Mouse (Mus musculus) embryo, embryonic 11 days (tissue): ENCODE data around the gene Il17ra.

Experiments
- DNase-seq: peaks from one replicate; pipeline ENCODE4 v3.0.0-alpha.2; 2015

Il17ra gene

DNA sequence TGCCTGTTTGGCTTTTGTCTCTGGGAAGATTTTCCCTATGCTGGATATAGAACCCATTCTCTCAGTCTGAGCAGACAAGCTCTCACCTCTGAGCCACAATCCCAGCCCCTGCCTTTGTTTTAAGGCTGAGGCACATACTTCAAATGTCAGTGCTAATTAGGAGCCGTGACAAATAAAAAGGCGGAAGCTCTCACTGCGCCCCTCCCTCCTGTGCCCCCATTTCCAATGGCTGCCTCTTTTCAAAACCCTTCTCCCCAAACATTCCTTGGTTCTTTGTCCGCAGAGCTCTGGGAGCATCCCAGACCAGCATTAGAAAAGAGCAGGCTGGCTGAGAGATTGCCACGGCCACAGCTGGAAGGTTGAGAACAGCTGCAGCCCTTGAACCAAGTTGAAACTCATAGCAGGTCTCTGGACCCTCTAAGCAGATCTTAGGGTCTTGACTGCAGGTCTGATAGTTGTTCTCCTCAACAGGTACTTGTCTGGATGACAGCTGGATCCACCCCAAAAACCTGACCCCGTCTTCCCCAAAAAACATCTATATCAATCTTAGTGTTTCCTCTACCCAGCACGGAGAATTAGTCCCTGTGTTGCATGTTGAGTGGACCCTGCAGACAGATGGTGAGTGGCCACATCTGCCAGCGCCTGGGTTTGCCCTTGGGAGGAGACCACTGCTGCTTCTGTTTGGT lies 9.6 kb downstream of the Il17ra start:
- DNase-seq = peak; percentile 36

DNA sequence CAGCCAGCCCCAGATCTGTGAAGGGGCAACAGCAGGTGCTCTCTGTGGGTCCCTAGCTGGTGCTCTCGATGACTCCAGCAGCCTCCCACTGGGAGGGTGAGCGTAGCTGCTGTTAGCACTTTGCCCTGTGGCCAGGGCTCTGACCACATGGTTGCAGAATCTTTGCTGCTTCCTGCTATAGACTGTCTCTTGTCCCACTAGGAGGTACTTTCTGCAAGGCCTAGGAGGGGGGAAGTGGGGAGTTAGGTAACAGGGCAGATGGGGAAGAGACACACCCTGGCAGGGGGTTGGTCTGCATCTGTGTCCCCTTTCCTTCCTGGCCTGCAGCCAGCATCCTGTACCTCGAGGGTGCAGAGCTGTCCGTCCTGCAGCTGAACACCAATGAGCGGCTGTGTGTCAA lies 10.4 kb downstream of the Il17ra start:
- no peak for DNase-seq

DNA sequence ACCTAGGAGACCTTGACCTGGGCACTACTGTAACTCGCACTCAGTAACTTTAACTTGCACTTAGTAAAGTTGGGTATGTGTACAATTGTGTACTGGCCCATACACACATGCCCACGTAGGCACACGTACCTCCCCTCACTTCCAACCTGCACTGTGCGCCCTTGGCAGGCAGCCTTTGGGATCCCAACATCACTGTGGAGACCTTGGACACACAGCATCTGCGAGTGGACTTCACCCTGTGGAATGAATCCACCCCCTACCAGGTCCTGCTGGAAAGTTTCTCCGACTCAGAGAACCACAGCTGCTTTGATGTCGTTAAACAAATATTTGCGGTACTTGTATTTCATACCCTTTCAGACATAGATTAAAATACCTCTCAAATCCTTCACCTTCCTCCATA lies 12.2 kb downstream of the Il17ra start:
- DNase-seq = no peak

DNA sequence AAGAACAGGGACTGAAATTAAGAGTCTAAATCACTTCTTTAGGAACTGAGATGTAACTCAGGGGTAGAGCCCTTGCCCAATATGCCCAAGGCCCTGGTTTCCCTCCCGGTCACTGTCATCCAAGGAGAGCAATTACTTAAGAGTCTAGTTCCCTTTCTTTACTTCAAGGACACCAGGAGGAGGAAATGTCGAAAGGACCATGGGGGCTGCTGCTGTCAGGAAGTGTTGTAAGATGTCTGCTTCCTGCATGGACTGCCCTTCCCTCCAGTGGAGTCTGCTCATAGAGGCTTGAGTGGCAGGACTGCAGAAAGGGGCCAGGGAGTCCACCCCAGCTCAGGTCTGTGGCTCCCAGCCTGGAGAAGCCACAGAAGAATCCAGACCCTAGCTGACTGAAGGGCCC lies 16.3 kb downstream of the Il17ra start:
- no peak for DNase-seq

DNA sequence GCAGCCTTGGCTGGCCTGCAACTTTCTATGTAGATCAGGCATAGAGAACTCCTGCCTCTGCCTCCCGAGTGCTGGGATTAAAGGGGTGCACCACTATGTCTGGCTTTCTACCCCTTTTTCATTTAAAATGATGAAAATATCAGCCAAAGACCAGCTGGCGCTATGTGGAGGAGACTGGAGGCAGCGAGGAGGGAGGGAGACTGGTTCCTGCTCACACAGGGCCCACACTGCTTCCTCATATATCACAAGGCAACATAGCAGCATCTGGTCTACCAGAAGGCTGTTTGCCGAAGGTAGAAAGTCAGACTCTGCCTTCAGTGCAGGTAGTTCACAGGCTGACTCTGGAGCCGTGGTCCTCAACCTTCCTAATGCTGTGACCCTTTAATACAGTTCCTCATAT lies 17.3 kb downstream of the Il17ra start:
- no peak for DNase-seq

DNA sequence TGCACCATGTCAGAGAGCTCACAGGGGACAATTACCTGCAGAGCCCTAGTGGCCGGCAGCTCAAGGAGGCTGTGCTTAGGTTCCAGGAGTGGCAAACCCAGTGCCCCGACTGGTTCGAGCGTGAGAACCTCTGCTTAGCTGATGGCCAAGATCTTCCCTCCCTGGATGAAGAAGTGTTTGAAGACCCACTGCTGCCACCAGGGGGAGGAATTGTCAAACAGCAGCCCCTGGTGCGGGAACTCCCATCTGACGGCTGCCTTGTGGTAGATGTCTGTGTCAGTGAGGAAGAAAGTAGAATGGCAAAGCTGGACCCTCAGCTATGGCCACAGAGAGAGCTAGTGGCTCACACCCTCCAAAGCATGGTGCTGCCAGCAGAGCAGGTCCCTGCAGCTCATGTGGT lies 18.5 kb downstream of the Il17ra start:
- no peak for DNase-seq

DNA sequence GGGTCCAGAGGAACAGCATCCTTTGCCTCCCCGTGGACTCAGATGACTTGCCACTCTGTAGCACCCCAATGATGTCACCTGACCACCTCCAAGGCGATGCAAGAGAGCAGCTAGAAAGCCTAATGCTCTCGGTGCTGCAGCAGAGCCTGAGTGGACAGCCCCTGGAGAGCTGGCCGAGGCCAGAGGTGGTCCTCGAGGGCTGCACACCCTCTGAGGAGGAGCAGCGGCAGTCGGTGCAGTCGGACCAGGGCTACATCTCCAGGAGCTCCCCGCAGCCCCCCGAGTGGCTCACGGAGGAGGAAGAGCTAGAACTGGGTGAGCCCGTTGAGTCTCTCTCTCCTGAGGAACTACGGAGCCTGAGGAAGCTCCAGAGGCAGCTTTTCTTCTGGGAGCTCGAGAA lies 19.0 kb downstream of the Il17ra start:
- DNase-seq = no peak

DNA sequence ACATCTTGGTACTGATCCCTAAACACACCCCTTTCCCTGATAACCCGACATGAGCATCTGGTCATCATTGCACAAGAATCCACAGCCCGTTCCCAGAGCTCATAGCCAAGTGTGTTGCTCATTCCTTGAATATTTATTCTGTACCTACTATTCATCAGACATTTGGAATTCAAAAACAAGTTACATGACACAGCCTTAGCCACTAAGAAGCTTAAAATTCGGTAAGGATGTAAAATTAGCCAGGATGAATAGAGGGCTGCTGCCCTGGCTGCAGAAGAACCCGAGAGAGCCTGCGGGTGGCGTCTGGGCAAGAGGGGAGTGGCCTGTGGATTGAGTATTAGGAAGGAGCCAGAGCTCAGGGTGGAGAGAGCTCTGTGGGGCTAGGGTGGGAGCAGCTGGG lies 19.7 kb downstream of the Il17ra start:
- DNase-seq = no peak

DNA sequence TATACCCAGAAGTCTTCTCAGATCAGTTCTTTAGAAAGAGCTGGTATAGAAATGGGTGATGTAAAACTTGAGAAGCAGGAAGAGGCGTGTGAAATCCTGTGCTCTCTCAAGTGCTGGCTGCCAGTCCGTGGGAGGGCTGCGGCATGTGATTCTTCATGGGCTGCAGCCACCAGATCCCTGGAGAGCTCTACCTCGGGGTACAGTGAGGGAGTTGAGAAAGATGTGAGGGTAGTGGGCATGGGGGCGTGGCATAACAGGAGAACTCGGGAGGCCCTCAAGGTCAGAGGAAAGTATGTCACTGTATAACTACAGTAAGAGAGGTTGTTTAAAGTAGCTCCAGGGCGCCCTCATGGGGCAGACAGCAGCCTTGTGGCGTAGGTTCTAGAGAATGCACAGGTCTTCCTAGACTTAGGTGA lies 20.2 kb downstream of the Il17ra start:
- DNase-seq = peak; percentile 65

DNA sequence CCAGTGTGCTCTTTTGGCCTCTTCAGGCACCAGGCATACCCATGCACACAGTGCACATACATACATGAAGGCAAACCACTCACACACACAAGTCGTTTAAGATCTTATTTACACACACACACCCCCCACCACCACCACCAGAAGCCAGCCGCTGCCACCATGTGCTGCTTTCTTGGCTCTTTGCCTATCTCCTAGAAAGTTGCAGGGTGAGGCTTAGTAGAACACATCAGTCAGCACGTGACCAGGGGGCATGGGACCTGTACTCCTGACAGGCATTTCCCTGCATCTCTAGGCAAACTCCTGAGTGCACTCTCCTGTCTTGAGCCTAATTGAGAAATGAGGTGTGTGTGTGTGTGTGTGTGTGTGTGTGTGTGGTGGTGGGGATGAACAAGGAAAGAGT lies 22.0 kb downstream of the Il17ra start:
- no peak for DNase-seq

DNA sequence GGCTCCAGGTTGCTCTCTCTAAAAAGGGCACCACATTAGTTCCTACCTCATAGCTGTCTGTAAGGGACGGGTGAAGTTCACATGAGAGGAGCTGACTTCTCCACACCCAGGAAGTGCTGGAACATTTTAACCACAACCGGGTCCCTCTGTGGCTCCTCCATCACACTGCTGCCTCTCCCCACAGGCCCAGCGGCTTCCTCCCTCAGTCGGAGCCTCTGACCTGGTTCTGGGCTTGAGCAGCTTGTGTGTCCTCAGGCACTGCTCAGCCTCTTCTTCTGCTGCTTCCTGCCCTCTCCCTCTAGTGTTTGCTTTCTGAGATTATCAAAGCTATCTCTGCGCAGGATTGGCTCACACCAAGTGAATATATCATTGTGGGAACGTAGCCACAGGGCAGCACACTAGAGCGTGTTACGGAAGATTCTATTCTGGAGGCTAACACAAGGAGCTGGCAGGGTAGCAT lies 23.0 kb downstream of the Il17ra start:
- DNase-seq = no peak

DNA sequence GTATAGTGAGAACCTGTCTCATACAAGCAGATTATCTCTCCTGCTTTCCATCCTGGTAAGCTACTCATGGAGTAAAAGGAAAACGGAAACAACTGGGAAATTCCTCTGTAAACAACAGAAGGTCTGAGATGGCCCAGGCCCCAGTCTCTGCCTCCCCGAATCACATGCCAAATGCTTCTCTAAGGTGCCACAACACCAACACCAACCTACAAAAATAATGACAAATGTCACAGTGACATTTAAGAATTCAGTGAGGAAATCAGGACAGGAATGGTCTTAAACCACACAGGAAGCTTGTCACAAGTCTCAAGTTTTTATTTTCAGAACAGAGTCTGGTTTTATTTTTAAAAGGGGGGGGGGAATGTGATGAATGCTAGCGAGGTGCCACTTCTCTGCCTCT lies 25.6 kb downstream of the Il17ra start:
- no peak for DNase-seq

DNA sequence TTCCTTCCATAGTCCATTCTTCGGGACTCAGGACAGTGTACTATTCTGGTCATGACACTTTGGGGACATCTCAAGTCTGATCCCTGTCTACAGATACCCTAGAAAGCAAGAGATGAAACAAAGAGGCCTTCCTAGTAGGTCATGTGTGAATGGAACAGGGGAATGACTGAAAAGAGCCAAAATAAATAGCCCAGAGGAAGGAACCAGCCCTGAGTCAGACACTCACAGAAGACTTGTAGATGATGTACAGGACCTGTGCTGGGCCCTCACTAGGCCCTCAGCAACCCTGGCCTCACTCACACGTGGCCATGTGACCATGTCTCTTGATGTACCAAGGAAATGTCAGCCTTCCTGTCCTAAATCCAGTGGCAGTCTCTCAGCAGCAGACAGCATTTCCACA lies 26.4 kb downstream of the Il17ra start:
- DNase-seq = no peak

DNA sequence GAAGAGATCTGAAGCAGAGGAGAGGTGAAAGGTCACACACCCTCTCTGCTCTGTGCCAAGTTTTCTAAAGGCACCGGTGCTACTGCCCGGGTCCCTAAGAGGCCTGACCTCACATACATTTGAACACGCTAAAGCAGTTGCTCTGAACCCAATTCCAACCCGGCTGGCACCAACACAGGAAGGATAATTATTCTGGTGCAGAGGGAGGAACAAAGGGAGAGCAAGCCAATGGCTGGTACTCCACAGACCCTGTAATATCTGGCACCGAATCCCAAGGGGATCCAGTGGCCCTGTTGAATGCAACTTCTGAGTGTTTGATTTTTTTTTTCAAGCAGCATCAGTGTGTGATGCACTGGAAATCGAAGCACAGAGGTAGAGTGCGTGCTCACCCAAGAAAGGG lies 28.0 kb downstream of the Il17ra start:
- DNase-seq = no peak

DNA sequence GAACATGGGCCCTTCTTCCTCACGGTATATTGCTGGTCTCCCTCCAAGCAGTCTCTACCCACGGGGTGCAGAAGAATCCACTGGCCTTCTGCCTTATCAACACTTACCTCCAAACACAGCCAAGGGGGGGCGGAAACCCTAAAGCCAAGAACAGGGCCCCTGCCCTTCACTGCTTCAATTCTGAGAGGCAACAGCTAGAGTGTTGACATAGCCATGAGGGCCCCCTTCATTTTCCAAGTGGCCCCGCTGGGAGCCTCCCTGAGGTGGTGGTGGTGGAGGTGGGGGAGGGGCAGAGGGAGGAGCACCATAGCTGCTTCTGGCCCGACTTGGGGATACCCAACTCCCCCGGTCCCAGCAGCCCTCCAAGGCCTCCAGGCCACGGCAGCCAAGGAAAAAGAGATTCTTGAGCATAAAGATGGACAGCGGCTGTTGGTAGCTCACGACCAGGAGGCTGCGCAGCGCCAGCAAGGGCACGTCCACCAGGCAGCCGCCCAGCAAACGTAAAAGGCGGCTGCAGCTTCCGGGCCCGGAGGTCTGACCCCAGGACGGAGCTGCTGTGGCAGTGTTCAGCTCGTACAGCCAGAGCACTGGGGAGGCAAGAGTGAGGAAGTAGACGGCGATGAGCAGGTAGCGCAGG lies 28.9 kb downstream of the Il17ra start:
- peak; percentile 38 for DNase-seq

DNA sequence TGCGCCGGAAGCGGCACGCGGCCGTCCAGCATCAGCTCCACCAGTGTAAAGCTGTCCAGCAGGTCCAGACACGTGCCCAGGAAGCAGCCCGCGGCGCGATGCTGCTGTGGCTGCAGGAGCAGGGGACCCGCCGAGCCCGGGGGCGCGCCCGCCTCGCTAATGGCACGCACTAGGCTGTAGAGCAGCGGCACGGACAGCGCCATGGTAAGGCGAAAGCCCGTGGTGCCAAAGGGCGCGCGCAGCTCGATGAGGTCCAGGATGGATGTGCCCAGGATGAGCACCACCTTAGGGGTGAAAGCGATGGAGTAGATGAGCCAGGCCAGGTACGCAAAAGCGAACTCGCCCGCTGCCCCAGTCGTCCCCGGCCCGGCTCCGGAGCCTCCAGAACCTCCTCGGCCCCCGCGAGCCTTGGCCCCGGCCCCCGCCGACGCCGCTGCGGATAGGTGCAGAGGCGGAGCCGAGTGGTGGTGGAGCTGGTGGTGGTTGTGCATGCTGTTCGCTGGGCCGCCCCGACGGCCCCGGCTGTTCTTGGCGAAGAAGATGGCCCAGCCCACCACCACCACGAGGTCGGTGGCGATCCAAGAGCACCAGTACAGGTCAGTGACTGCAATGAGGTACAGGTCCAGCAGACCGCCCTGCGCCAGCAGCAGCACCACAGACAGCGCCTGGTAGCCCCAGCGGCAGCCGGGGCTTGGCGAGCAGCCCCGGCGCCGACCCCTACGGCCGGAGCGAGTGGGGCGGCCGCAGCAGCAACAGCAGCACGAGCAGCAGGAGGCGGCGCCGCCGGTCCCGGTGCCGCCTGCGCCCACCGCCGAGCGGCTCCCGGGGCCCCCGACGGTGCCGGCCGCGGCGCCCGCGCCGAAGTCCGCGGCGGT lies 29.7 kb downstream of the Il17ra start:
- DNase-seq = peak; percentile 67

DNA sequence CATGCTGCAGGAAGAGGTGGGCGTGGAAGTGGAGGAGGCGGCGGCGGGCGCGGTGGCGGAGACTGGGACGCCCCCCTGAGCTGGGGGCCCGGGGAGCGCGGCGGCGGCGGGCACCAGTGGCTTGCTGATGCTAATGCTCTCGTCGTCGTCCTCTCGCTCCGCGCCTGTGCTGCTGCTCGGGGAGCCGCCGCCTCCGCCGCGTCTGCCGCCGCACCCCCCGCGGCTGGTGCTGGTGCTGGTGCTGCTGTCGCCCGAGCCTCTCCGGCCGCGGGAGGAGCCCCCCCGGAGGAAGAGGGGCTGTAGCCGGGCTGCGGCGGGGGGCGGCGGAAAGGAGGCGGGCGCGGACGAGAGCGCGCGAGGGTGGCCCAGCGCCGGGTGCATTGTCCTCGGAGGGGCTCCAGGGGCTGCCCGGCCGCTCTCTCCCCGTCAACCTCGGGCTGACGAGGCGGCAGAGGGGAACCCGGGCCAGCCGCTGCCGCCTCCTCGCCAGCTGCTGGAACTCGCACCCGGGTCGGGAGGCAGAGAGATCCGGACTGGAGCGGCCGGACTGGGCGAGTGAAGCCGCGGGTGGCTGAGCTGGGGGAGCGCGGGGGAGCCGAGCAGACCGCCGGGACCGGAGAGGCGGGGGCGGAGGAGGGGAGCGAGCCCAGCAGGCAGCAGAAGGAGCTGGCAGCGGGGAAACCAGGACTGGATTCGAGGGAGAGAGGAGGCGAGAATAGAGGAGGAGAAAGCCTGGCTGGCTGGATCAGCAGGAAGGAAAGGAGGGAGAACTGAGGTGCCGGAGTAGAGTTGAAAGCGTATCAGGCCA lies 30.5 kb downstream of the Il17ra start, which contains the start of gene Tmem121b:
TSS of gene Tmem121b (minus strand) at position 434 of the 808 bp plus-strand sequence.
- peak; percentile 90 for DNase-seq

DNA sequence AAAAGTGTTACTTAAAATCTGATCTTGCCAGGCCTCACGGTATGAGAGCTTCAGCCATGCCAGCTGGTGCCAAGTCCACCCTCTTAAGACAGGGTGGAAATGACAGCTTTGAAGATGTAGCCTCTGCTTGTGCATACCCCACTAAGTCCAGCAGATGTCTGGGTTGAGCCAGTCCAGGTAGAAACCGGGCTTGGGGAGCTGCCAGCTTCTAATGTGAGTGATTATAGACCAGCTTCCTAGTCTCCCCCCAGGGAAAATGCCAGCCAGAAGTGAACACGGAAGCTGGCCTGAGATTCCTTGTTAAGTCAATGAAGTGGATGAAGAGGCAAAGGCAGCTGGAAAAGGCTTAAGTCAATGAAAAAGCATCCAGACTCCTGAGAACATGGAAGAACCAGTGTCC lies 33.5 kb downstream of the Il17ra start:
- no peak for DNase-seq

DNA sequence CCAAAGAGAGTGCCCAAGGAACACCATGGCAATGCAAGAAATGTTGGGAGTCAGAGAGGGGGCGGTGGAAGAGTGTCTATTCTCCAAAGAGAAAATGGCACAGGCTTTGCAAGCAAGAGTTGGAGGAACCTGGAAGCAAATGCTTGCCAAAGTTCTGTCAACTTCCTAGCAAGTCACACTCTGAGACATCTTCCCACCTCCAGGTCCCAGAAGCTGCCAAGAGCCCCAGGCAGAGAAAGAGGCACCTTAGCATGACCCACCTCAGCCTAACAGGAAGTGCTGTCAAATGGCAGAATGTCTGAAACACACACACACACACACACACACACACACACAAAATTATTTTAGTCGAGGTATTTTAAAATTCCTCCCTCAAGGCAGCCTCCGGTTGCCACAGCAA lies 41.0 kb downstream of the Il17ra start:
- no peak for DNase-seq

DNA sequence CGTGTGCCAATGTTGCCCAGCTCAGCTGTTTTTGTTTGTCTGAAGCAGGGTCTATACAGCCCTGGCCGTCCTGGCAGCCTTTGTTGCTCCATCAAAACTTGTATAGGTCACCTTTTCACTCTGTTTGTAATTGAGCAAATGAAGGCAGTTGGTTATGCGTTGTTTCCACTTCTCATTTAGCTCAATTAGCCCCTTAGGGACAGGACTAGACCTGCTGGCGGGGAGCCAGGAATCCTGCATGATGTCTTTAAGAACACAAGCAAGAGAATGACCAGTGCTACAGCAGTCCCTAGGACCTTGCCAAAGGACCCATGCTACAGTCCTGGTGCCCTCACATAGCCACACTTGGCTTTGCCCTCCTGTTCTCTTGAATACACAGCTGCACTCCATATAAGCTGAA lies 42.5 kb downstream of the Il17ra start:
- no peak for DNase-seq

DNA sequence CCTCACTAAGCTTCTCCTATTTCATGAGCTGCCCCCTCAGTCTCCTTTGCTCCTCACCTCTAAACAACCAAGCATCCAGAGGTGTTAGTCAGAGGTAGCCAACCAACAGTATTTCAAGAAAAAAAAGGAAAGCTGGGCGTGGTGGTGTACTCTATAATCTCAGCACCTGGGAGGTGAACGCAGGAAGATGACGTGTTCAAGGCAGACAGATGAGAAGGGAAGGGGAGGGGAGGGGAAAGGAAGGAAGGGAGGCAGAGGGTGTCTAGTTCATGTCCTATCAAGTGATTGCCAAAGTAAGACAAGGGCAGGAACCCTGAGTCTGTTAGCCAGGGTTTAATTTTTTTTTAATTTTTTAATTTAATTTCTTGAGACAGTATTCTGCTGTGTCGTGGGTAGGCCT lies 45.6 kb downstream of the Il17ra start:
- no peak for DNase-seq

DNA sequence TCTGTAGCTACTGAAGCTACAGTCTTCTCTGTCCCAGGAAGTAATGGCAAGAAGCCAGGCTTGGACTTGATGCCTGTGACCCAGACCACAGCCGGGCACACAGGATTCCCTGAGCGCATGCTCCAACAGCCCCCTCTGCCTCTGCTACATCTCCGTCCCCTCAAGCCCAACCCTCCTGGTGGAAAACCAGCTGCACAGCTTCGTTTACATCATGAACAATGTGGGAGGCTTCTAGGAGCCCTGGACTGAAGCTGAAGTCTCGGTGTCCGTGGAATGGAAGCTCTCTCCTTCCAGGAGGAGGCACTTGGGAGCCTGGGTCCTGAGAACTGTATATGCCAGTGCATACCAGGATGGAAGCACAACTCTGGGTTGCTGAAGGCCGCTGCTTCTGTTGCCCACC lies 46.9 kb downstream of the Il17ra start:
- no peak for DNase-seq

DNA sequence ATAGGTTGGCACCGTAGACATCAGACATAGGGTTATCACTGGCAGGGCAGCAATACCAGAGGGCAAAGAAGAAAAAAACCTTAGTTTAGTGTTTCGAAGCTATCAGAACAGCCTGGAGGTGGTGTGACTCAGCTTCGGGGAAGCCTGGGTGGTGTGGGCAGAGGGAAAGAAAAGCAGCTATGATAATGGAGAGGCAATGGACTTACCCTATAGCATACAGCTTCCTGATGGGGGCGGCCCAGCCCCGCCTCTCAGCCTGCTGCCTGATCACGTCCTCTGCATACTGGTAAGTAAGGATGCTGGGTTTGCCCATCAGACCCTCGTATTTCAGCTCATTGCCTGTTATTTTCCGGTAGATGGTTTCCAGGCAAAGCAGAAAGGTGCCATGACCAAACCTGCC lies 47.4 kb downstream of the Il17ra start:
- DNase-seq = no peak
